9 mouse cellular contexts compared by ENCODE assay signal in the genomic region with DNA sequence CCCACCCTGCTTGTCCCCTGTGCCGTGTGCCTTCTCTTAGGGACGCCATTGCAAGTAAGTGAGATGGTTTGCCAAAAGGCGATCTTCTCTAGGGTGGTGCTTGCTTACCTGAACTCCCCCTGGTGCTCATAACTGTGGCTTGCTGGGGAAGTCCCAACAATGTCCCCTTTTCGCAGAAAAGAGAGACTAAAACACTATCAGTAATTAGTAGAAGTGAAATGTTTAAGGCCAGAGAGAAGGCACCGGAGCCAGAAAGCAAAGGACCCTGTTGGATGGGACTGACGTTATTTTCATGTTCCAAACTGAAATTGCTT. TPM values are rescaled to one million over a fixed set of nuclear protein-coding genes. Genes with fewer than 3 reads are reported as not detected.
DNase-seq lines count a peak whose midpoint lies in the region; ATAC-seq and TF ChIP-seq lines count a peak whose summit lies in the region.
"Had no signal": no experiment of that assay in that cellular context is flagged by ENCODE, and none has a peak within 500 bp of the region (broad histone marks: within the 10 kb centered on the region; RNA-seq: fewer than 3 reads in every experiment).

No protein-coding gene starts in this region.

- no peak for TF ChIP-seq CTCF in kidney, adult 2 months (conservative IDR thresholded peaks at IDR 0.05; ENCODE audit: insufficient read depth, insufficient read length, low read depth, low read length)
- TF ChIP-seq CTCF in cortical plate, adult 2 months (IDR thresholded peaks at IDR 0.05; ENCODE audit: extremely low read depth, insufficient read depth, low read length), result 0 out of 2 replicates have a peak, but pooled peaks have one; percentile 7

- no peaks in the 10 kb centered on the region for H3K9me3 ChIP-seq in hindbrain, embryonic 11.5 days (ENCODE audit: control insufficient read depth, low read length)
- no peaks in the 10 kb centered on the region for H3K9me3 ChIP-seq in midbrain, embryonic 11.5 days (ENCODE audit: control insufficient read depth, low read length)

- H3K4me1 ChIP-seq in kidney, adult 2 months (ENCODE audit: control insufficient read depth, insufficient read depth, low read length), result no peaks in the 10 kb centered on the region
- no peaks in the 10 kb centered on the region for H3K4me1 ChIP-seq in cortical plate, adult 2 months (ENCODE audit: control insufficient read depth, insufficient read depth, low read length)
- H3K4me1 ChIP-seq in hindbrain, embryonic 11.5 days (replicated peaks; ENCODE audit: control insufficient read depth, insufficient read depth, low read length), result no peaks in the 10 kb centered on the region
- H3K4me1 ChIP-seq in midbrain, embryonic 11.5 days (ENCODE audit: control insufficient read depth, insufficient read depth, low read length), result no peaks in the 10 kb centered on the region

- no peak for DNase-seq in kidney, adult 2 months
- no peak for DNase-seq in kidney, postnatal 36 days
- DNase-seq in hindbrain, embryonic 11.5 days (ENCODE audit: low spot score), result no peak
- no peak for DNase-seq in midbrain, embryonic 11.5 days (ENCODE audit: low spot score, missing footprints)
- no peak for DNase-seq in cerebellum, adult 9-11 months
- DNase-seq in spleen, adult 18-20 months, result no peak
- no peak for DNase-seq in right cerebral cortex, postnatal 10 days (ENCODE audit: low spot score in 2 of 2)

- H3K4me2 ChIP-seq in hindbrain, embryonic 11.5 days (replicated peaks; ENCODE audit: low read depth, low read length), result peak overlapping the region; percentile 96
- H3K4me2 ChIP-seq in midbrain, embryonic 11.5 days, result peak overlapping the region; percentile 97

- no peak for ATAC-seq in hindbrain, embryonic 11.5 days (ENCODE audit: low FRiP score)
- ATAC-seq in midbrain, embryonic 11.5 days (ENCODE audit: low FRiP score), result no peak

- peaks cover 2% of the 10 kb centered on the region; the same call in 1 of the 2 replicates for H3K27me3 ChIP-seq in kidney, adult 2 months (replicated peaks; ENCODE audit: control insufficient read depth, insufficient read depth, low read length)
- H3K27me3 ChIP-seq in hindbrain, embryonic 11.5 days (ENCODE audit: control insufficient read depth, insufficient read depth, low read length), result peaks cover 14% of the 10 kb centered on the region
- H3K27me3 ChIP-seq in midbrain, embryonic 11.5 days (ENCODE audit: control insufficient read depth, insufficient read depth, low read length), result peaks cover 4% of the 10 kb centered on the region; the same call in 1 of the 2 replicates

- TF ChIP-seq POLR2A in kidney, adult 2 months (IDR thresholded peaks at IDR 0.05; ENCODE audit: low read depth, low read length), result no peak
- no peak for TF ChIP-seq POLR2A in cortical plate, adult 2 months (IDR thresholded peaks at IDR 0.05; ENCODE audit: extremely low read depth, insufficient read depth, low read length)

- H3K9ac ChIP-seq in hindbrain, embryonic 11.5 days (ENCODE audit: low read depth, low read length), result peak overlapping the region; percentile 37; the same call in 1 of the 2 replicates
- H3K9ac ChIP-seq in midbrain, embryonic 11.5 days (ENCODE audit: low read length), result peak overlapping the region; percentile 61

- H3K4me3 ChIP-seq in kidney, adult 2 months (ENCODE audit: insufficient read depth, low read depth, low read length), result peak overlapping the region; percentile 1; the same call in 1 of the 2 replicates
- peak overlapping the region; percentile 58 for H3K4me3 ChIP-seq in cortical plate, adult 2 months (ENCODE audit: insufficient read depth, low read length)
- peak overlapping the region; percentile 60 for H3K4me3 ChIP-seq in hindbrain, embryonic 11.5 days (ENCODE audit: low read depth, low read length)
- H3K4me3 ChIP-seq in midbrain, embryonic 11.5 days (ENCODE audit: low read depth, low read length), result peak overlapping the region; percentile 60

- H3K27ac ChIP-seq in kidney, adult 2 months (ENCODE audit: insufficient read depth, low read depth, low read length), result no peak overlapping the region
- no peak overlapping the region for H3K27ac ChIP-seq in cortical plate, adult 2 months (ENCODE audit: insufficient read depth, low read length)
- no peak overlapping the region for H3K27ac ChIP-seq in hindbrain, embryonic 11.5 days (ENCODE audit: low read depth, low read length)
- H3K27ac ChIP-seq in midbrain, embryonic 11.5 days (ENCODE audit: low read depth, low read length), result no peak overlapping the region

- H3K36me3 ChIP-seq in kidney, adult 2 months (ENCODE audit: control insufficient read depth, insufficient read depth, low read length), result no peaks in the 10 kb centered on the region
- no peaks in the 10 kb centered on the region for H3K36me3 ChIP-seq in hindbrain, embryonic 11.5 days (ENCODE audit: control insufficient read depth, insufficient read depth, low read length)
- no peaks in the 10 kb centered on the region for H3K36me3 ChIP-seq in midbrain, embryonic 11.5 days (ENCODE audit: control insufficient read depth, insufficient read depth, low read length)
- H3K36me3 ChIP-seq: G1E had no signal

- 22% methylated on average over 6 of the region's 6 CpGs for WGBS in kidney, adult 2 months
- WGBS in hindbrain, embryonic 11.5 days, result 23% methylated on average over 6 of the region's 6 CpGs
- 25% methylated on average over 6 of the region's 6 CpGs for WGBS in midbrain, embryonic 11.5 days

RNA-seq across cellular contexts. Expression of a gene that starts 0.3 kb away (rescaled TPM):
- 0.08 and 0.13 TPM in 2 replicates for polyA plus RNA-seq in kidney, adult 2 months (2012; rRNA removed)
- 10.5 and 11.8 TPM in 2 replicates for polyA plus RNA-seq in cortical plate, adult 2 months (2012; rRNA removed)
- 0.29 and 0.46 TPM in 2 replicates for polyA plus RNA-seq in hindbrain, embryonic 11.5 days (2014; fragmentation: Nextera tagmentation; extraction: Ambion mirVana)
- polyA plus RNA-seq in midbrain, embryonic 11.5 days (2014; fragmentation: Nextera tagmentation; extraction: Ambion mirVana), result 0.03 and 0.31 TPM in 2 replicates
- polyA plus RNA-seq: G1E had no signal

RNA-seq across cellular contexts. Expression of a gene that starts 32.2 kb away (rescaled TPM):
- 3.5 and 4.2 TPM in 2 replicates for polyA plus RNA-seq in kidney, adult 2 months (2012; rRNA removed)
- 81.5 and 84.4 TPM in 2 replicates for polyA plus RNA-seq in cortical plate, adult 2 months (2012; rRNA removed)
- 14.5 and 15.0 TPM in 2 replicates for polyA plus RNA-seq in hindbrain, embryonic 11.5 days (2014; fragmentation: Nextera tagmentation; extraction: Ambion mirVana)
- polyA plus RNA-seq in midbrain, embryonic 11.5 days (2014; fragmentation: Nextera tagmentation; extraction: Ambion mirVana), result 11.7 and 13.3 TPM in 2 replicates
- polyA plus RNA-seq: G1E had no signal

Comparison
In these comparisons a context has a peak if more than half of its experiments do, and no peak if none do; other contexts are left out.
1. H3K4me3 ChIP-seq: peak in every context shown above with its lines; median percentile 60 in hindbrain, embryonic 11.5 days; 60 in midbrain, embryonic 11.5 days; 58 in cortical plate, adult 2 months; 1 in kidney, adult 2 months.